Mouse (Mus musculus) megakaryocyte, embryonic 14.5 days (primary cell): Measurements from ENCODE around the gene Atp2b2.

ENCODE experiments used
- FLI1 ChIP-seq: IDR thresholded peaks from 2 replicates; pipeline ENCODE4 v1.6.1; 2012; ENCODE audit warnings: low read length, inconsistent platforms, mixed read lengths
- GATA1 ChIP-seq: IDR thresholded peaks from 3 replicates; pipeline ENCODE4 v1.6.1; 2012; ENCODE audit warnings: mixed read lengths, low read length, inconsistent platforms, borderline replicate concordance

GRCm38 (mm10) chr6:113856095-113856646 lies 186.2 kb downstream of the Atp2b2 start:
- TF ChIP-seq GATA1 (no peak), FLI1 (no peak)
